Mouse (Mus musculus) megakaryocyte, adult 5-6 weeks (primary cell): ENCODE results near the gene Zkscan14. TPM values are rescaled to one million over a fixed set of nuclear protein-coding genes. Genes with fewer than 3 reads are reported as not detected.

ENCODE experiments used
- ATAC-seq: 2 replicates; pipeline ENCODE4 v1.8.0; 2016; ENCODE audit warnings: mild to moderate bottlenecking, inconsistent platforms; ENCODE audit not compliant: poor library complexity, severe bottlenecking
- total RNA-seq, 2 experiments: library from RNA; stranded (forward) in 1 of 2; stranded (reverse) in 1 of 2; fragments of 153-499, 151-499 nt in 1 of 2; fragments of 221-1000, 200-1000 nt in 1 of 2; gene quantifications; 2 replicates each; pipeline versions ENCODE4 v1.2.3 to v1.2.4; 2015 to 2017

The Zkscan14 gene
- total RNA-seq, 2 experiments from 2014 or later, result 6.4 to 31.7 TPM

DNA sequence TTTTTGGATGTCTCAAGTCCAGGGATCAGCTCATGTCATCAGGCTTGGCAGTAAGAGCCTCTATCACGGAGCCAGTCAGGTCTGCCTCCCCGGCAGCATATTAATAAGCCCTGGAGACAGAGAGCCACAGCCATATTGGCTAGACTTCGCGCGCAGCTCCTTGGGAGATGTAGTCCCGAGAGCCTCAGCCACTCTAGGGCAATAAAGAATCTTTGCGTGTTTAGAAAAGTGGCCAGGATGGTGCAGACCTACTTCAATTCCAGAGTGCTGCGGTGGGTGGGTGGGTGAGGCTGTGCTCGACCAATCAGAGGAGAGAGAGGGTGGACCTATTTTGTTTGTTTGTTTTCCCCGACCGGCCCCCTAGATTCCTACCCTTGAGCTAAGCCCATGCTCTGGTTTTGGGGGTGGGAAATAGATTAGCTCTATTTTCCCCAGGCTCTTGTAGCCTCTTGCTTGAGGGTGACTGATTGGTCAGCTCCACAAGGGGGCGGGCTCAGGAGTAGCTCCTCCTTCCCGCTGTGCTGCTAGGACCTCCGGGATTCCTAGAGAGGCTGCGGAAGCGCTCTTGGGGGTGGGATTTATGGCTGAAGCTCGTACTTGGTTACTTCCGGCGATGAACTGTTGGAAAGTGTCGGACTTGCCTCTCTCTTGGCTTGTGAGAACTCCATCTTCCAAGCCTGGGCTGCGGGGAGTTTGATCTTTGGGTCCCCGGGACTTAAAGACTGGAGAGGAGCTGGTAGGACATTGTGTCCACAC is 2.4 kb upstream of the Zkscan14 start, which contains the start of gene Zkscan5:
TSS of gene Zkscan5 (plus strand) at position 627 of the 756 bp plus-strand sequence.
- ATAC-seq, result peak; percentile 80

DNA sequence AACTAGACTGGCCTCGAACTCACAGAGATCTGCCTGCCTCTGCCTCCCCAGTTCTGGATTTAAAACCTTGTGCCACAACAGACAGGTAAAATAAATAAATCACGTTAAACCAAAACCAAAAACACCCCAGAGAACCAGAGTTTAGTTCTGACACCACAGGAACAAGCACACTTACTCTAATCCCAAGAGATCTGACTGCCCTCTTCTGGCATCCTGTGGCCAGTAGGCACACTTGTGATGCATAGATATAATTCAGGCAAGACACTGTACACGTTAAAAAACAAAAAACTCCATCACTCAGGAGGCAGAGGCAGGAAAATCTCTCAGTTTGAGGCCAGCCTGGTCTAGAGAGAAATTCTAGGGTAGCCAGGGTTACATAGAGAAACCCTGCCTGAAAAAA is 778 bp upstream of the Zkscan14 start:
- ATAC-seq, result no peak

DNA sequence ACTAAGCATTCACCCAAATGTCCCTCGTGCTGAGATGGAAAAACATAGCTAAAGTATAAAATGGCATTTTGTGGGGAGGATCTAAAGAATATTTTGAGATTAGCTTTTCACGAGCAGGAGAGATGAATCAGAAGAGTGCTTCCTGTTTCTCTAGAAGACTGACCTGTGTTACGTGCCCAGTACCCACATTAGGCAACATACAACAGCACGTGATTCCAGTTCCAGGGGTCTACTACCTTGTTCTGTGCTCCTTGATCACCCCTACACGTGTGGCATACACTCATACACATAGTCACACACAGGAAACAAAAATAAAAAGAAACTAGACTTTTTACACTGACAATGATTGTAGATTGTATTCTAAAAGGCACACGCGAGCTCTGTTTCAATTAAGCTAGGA is 1.3 kb downstream of the Zkscan14 start:
- ATAC-seq, result no peak

- no peak for ATAC-seq
These were observed 9.7 kb downstream of the Zkscan14 start, which contains the start of gene Atp5j2 for GRCm38 (mm10) chr5:145191962-145192361. Atp5j2 (minus strand) TSS chr5:145192062.

- ATAC-seq, result peak; percentile 99
These were observed 10.5 kb downstream of the Zkscan14 start for GRCm38 (mm10) chr5:145190875-145191798.

DNA sequence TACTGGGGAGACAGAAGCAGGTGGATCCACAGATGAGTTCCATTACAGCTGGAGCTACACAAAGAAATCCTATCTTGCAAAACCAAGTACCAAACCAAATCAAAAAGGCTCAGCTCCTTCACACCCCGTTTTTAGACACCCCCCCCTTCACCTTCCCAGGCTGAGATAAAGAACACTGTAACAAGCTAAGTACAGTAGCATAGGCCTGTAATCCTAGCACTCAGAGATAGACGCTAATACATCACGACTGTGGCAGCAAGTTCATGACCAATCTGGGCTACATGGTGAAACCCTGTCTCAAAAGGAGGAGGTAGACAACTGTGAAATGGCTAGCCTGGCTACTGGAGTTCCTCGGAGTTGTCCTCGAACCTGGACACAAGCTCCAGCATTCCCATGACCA is 11.3 kb downstream of the Zkscan14 start:
- ATAC-seq, result no peak

GRCm38 (mm10) chr5:145189416-145189815 is 12.3 kb downstream of the Zkscan14 start:
- ATAC-seq, result no peak

DNA sequence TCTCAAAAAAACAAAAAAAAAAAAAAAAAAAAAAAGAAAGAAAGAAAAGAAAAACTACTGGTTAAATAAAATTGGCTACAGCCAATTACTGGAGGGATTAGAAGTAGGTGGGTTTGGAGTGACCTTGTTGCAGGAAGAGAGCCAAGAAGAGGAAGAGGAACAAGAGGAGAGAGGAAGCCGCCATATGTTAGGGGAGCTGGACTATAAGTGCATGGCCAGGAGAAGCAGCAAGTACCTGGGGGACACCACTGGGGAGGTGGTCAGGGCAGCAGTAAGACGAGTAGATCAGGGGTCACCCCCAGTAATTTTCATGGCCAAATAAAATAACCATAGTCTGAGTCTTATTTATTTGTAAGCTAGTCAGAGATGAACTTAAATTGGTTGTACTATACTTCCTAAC is 16.4 kb downstream of the Zkscan14 start:
- 0 out of 2 replicates have a peak, but pooled peaks have one; percentile 28 for ATAC-seq

DNA sequence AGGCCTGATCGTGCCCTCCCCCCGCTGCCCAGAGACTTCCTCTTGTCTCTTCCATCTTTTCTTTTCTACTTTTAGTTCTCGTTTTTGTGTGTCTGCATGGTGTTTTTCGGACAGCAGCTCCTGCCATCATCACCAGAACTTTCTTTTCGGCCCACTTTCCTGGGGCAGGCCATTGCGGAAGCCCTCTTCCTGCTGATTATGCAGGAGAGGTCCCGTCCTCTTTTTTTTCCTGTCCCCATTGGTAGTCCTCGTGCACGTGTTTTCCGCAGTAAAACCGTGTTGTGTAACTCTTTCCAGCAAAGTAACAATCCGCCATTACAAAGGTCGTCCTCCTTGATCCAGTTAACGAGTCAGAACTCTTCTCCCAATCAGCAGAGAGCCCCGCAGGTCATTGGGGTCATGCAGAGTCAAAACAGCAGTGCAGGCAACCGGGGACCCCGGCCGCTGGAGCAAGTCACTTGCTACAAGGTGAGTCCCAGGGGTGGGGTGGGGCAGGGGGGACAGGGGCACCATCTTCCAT is 23.1 kb downstream of the Zkscan14 start:
- peak; percentile 34; the same call in 1 of the 2 replicates for ATAC-seq

DNA sequence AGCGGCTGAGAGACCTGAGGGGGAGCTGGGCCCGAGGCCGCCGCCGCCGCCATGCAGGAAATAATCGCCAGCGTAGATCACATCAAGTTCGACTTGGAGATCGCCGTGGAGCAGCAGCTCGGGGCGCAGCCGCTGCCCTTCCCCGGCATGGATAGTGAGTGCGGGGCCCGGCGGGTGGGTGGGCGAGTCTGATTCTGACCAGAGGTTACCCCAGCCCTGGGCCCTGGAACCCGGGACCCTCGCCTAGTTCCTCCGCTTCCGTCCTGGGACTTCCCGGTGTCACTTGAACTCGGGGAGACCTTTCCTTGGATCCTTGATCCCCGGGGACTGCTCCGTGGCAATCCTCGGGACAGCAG is 34.4 kb downstream of the Zkscan14 start:
- no peak for ATAC-seq

DNA sequence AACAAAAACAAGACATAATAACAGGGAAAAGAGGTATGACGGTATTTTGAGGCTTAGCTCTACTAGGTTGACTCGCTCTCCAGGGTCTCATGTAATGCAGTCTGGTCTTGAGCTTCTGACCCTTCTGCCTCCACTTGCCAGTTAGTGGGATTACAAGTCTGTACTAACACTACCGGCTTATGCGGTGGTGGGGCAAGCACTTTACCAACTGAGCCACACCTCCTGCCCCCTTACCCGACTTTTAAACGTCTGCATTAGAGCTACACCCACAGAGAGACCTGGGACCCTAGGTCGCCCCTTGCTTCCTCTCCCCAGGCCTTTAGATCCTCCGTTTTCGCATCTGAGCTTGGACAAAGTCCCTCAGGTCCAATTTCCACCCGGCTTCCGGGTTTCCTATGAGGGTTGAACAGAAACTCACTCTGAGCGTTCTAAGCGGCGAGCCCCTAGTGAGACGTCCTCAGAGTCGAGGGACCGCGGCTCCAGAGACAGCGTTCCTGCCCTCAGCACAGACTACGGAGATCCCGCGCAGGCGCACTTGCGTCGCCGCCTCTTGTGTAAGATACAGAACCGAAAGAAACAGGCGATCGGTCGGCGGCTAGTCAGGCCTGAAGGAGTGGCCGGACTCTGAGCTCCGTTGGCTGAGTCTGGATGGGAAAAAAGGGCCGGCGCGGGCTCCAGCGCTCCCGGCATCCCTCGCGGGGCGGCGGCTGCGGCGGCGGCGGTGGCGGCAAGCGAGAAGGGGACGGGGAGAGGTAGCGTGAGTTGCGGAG is 34.9 kb downstream of the Zkscan14 start, which contains the start of the genes Ptcd1 and Cpsf4:
TSS of gene Ptcd1 (minus strand) at position 573 of the 770 bp plus-strand sequence.
TSS of gene Cpsf4 (plus strand) at position 678 of the 770 bp plus-strand sequence.
- ATAC-seq, result peak; percentile 97

- no peak for ATAC-seq
These were observed 36.5 kb downstream of the Zkscan14 start for GRCm38 (mm10) chr5:145165184-145165583.

DNA sequence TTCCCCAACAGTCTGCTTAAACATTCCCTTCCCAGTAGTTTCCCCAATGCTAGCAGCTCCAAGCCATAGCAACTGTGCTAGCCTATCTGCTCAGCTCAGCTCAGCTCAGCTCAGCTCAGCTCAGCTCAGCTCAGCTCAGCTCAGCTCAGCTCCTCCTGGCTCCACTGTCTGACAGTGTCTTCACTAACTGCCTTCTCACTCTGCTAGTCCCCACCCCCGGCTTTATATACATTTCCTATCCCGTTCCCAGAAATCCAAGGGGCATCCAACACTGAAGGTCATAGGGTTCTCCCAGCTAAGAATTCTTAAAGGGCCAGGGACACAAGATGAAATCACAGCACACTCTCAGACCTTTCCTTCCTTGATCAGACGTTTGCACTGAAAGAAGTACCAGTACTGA is 37.0 kb downstream of the Zkscan14 start:
- ATAC-seq, result no peak

DNA sequence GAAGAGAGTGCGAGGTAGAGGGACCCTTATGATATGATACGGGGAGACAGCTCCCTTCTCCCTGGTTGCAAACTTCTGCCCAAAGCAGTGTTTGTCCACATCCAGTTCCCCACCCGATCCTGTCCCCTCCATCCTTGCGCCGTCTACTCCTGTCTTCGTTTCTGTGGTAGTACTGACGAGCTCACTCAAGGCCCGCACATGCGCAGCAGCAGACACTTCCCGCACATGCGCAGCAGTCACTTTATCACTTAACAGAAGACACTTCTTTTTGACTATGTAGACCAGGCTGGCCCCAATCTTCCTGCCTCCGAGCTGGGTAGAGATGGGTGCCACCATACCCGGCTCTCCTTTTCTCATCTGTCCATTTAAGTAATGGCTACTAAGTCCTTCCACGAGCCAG is 40.3 kb downstream of the Zkscan14 start:
- ATAC-seq, result no peak

GRCm38 (mm10) chr5:145152690-145153089 is 49.0 kb downstream of the Zkscan14 start:
- ATAC-seq, result no peak

DNA sequence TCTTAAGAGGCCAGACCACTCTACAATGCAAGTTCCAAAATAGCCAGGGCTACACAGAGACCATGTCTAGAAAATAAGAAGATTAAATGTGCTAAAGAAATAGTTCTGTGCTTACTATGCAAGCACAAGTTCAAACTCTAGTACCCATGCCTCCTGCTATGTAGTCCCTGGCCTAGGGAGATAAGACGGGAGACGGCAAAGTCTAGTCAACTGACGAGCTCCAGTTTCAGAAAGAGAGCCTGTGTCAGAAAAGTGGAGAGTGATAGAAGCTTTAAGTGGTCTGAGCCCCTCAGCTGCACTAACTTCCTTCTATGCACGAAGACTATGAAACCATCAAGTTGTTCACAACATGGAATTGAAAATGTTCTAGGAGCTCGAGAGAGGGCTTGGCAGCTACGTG is 52.4 kb downstream of the Zkscan14 start:
- ATAC-seq, result no peak

DNA sequence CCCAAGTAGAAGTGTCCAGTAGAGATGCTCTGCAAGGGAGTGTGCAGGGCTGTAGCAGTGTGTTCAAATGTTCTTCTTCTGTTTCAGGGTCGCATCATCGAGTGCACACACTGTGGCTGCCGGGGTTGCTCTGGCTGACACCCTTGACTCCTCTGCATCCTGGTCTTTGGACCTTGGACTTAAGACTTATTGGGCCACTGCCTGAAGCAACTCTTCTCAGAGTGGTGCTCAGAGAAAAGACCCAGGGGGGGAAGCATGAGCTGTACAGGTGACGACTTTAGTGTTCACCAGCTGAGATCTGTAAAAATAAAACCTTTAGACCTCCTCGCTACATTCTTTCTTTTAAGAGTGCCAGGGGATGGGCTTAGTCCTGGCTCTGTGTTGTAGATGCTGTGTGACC is 53.9 kb downstream of the Zkscan14 start:
- ATAC-seq, result no peak
